Mouse (Mus musculus) kidney, embryonic 16.5 days (tissue): ENCODE results near the gene Cyp3a41b. TPM values are rescaled to one million over a fixed set of nuclear protein-coding genes. Genes with fewer than 3 reads are reported as not detected.
"Not testable (repeated sequence)": the region's sequence is repeated elsewhere in the genome, so short reads cannot be mapped to it uniquely, and the experiment has no call there.

Experiments
- ATAC-seq: fragments of 200-750 bp; cut with Nextera tagmentation; 2 replicates; pipeline ENCODE4 v1.8.0; 2017; ENCODE audit warnings: moderate TSS enrichment; ENCODE audit not compliant: low FRiP score, low TSS enrichment
- H3K27ac ChIP-seq: fragments of 300-500 bp; sonication (generic); 2 replicates; pipeline ENCODE4 v1.5.1; 2014; ENCODE audit warnings: low read length
- H3K27me3 ChIP-seq: fragments of 300-500 bp; sonication (generic); 2 replicates; pipeline ENCODE4 v1.6.1; 2014; ENCODE audit warnings: low read length, control low read depth, mixed read lengths; ENCODE audit not compliant: insufficient read depth
- H3K36me3 ChIP-seq: fragments of 300-500 bp; sonication (generic); 2 replicates; pipeline ENCODE4 v1.6.1; 2014; ENCODE audit warnings: low read length, control low read depth, mixed read lengths; ENCODE audit not compliant: insufficient read depth
- H3K4me1 ChIP-seq: fragments of 300-500 bp; sonication (generic); 2 replicates; pipeline ENCODE4 v1.6.1; 2014; ENCODE audit warnings: low read length, control low read depth, mixed read lengths; ENCODE audit not compliant: insufficient read depth
- H3K4me2 ChIP-seq: fragments of 300-500 bp; sonication (generic); replicated peaks from 2 replicates; pipeline ENCODE4 v1.6.1; 2014; ENCODE audit warnings: low read depth, low read length
- H3K4me3 ChIP-seq: fragments of 300-500 bp; sonication (generic); 2 replicates; pipeline ENCODE4 v1.5.1; 2014; ENCODE audit warnings: mild to moderate bottlenecking, low read length
- H3K9ac ChIP-seq: fragments of 300-500 bp; sonication (generic); replicated peaks from 2 replicates; pipeline ENCODE4 v1.6.1; 2014; ENCODE audit warnings: low read length
- H3K9me3 ChIP-seq: fragments of 300-500 bp; sonication (generic); 2 replicates; pipeline ENCODE4 v1.6.1; 2016; ENCODE audit warnings: low read length, control low read depth
- WGBS: fragments of 180-500 bp; shearing (Covaris S2); extraction: QIAGEN DNeasy Blood & Tissue Kit; methylation state at CpG from one replicate; pipeline ENCODE4 v1.1.7; 2014; 5-methylcytosine and 5-hydroxymethylcytosine counted together
- polyA plus RNA-seq: library from polyadenylated mRNA; unstranded; fragments of >200 nt; fragmentation: Nextera tagmentation; extraction: Ambion mirVana; gene quantifications from 2 replicates; pipeline ENCODE4 v1.2.1, GENCODE M21; 2015

Gene Cyp3a41b
- not detected in 2 replicates for polyA plus RNA-seq

- H3K9ac ChIP-seq, ATAC-seq, H3K4me3 ChIP-seq: not testable (repeated sequence)
Observed at GRCm38 (mm10) chr5:145584630-145585029, at the start of gene Cyp3a41b. TSS of gene Cyp3a41b (minus strand) at chr5:145584730.

DNA sequence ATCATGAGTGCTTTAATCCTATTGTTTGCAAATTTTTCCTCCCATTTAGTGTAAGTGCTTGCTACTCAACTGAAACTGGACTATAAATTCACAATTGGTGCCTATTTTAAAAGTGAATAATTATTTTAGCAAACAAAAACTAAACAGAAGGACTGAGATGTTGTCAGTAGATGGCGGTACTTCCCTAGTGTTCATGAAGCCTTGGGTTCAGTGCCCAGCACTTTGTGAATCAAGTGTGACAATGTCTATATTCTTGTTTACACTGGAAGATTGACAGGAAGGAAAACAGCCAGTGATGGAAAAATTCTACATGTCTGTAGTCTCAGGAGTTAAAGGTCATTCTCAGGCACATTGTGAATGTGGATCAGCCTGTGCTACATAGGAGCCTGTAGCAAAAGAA, 47.8 kb upstream of the Cyp3a41b start:
- H3K4me3 ChIP-seq, H3K27me3 ChIP-seq, H3K36me3 ChIP-seq, ATAC-seq, H3K4me2 ChIP-seq, H3K9ac ChIP-seq, H3K4me1 ChIP-seq, H3K27ac ChIP-seq: not testable (repeated sequence)
- peaks cover 26% of the 10 kb centered on the region for H3K9me3 ChIP-seq
- WGBS = 83% methylated on average over 1 of the region's 1 CpGs

More at GRCm38 (mm10) chr5:145584630-145585029, at the start of gene Cyp3a41b:
- H3K27me3 ChIP-seq, H3K4me2 ChIP-seq, H3K9me3 ChIP-seq, H3K4me1 ChIP-seq, H3K27ac ChIP-seq, H3K36me3 ChIP-seq: not testable (repeated sequence)
- WGBS = 67% methylated on average over 1 of the region's 2 CpGs

GRCm38 (mm10) chr5:145604891-145605290, 20.4 kb upstream of the Cyp3a41b start:
- 100% methylated on average over 1 of the region's 1 CpGs for WGBS
- H3K4me3 ChIP-seq, H3K4me1 ChIP-seq, H3K27ac ChIP-seq, H3K36me3 ChIP-seq, H3K9ac ChIP-seq, ATAC-seq, H3K27me3 ChIP-seq, H3K4me2 ChIP-seq: not testable (repeated sequence)
- H3K9me3 ChIP-seq = peaks cover 22% of the 10 kb centered on the region

DNA sequence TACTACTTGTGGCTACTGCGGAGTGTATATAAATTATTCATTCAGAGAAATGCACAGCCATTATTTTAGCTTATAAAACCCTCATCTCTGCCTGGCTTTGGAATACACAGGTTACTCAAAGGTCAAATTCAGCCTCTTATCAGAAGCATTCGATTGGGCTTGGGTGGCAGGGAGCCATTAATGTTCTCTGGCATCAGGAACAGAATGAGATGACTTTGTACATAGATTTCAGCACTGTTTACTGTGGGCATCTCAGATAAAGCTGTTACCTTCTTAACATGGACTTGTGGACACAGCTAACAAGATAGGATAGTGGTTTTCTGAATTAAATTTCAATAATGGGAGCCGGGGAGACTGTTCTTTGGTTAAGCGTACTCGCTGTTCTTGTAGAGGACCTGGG, 13.3 kb upstream of the Cyp3a41b start:
- H3K9ac ChIP-seq, ATAC-seq, H3K4me1 ChIP-seq, H3K36me3 ChIP-seq, H3K27me3 ChIP-seq, H3K27ac ChIP-seq, H3K4me2 ChIP-seq, H3K4me3 ChIP-seq: not testable (repeated sequence)
- WGBS = 78% methylated on average over 5 of the region's 5 CpGs
- H3K9me3 ChIP-seq = peaks cover 17% of the 10 kb centered on the region

DNA sequence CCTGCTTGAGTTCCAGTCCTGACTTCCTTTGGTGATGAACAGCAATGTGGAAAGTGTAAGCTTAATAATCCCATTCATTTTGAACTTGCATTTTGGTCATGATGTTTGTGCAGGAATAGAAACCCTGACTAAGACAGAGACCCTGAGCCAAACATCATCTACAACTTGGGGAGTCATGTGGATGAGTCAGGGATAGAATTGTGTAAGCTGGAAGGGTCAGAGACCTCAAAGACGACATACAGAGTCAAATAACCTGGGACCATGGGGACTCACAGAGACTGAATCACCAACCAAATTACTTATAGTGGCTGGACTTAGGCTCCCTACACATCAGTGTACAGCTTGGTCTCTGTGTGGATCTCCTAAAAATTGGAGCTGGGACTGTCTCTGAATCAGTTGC, 7.2 kb downstream of the Cyp3a41b start:
- H3K4me3 ChIP-seq, H3K27ac ChIP-seq, ATAC-seq, H3K9ac ChIP-seq, H3K4me1 ChIP-seq, H3K4me2 ChIP-seq, H3K36me3 ChIP-seq, H3K27me3 ChIP-seq, H3K9me3 ChIP-seq: not testable (repeated sequence)
- 67% methylated on average over 1 of the region's 1 CpGs for WGBS

GRCm38 (mm10) chr5:145575660-145576059, 8.9 kb downstream of the Cyp3a41b start:
- not testable (repeated sequence) for H3K36me3 ChIP-seq, H3K4me1 ChIP-seq, H3K9me3 ChIP-seq, H3K27me3 ChIP-seq, H3K27ac ChIP-seq, ATAC-seq, H3K4me3 ChIP-seq, H3K4me2 ChIP-seq, H3K9ac ChIP-seq
- 89% methylated on average over 4 of the region's 4 CpGs for WGBS

GRCm38 (mm10) chr5:145571922-145572321, 12.6 kb downstream of the Cyp3a41b start:
- H3K9me3 ChIP-seq, H3K4me1 ChIP-seq, H3K4me3 ChIP-seq, H3K27me3 ChIP-seq, H3K4me2 ChIP-seq, H3K36me3 ChIP-seq, ATAC-seq, H3K9ac ChIP-seq, H3K27ac ChIP-seq: not testable (repeated sequence)
- 82% methylated on average over 2 of the region's 2 CpGs for WGBS

Other genes with a start within 250 kb of the Cyp3a41b start
- not detected in 2 replicates for gene Cyp3a57, start 239.5 kb downstream of the Cyp3a41b start, polyA plus RNA-seq
- gene Cyp3a16, start 115.0 kb downstream of the Cyp3a41b start, polyA plus RNA-seq = not detected in 2 replicates
- gene Cyp3a41a, start 135.4 kb upstream of the Cyp3a41b start, polyA plus RNA-seq = not detected in 2 replicates
- gene Cyp3a44, start 221.1 kb upstream of the Cyp3a41b start, polyA plus RNA-seq = not detected in 2 replicates